Mouse (Mus musculus): ENCODE results near the gene Fars2.
A peak's percentile ranks its signal among the peaks of the same experiment; 100 is the strongest.

Gene Fars2

DNA sequence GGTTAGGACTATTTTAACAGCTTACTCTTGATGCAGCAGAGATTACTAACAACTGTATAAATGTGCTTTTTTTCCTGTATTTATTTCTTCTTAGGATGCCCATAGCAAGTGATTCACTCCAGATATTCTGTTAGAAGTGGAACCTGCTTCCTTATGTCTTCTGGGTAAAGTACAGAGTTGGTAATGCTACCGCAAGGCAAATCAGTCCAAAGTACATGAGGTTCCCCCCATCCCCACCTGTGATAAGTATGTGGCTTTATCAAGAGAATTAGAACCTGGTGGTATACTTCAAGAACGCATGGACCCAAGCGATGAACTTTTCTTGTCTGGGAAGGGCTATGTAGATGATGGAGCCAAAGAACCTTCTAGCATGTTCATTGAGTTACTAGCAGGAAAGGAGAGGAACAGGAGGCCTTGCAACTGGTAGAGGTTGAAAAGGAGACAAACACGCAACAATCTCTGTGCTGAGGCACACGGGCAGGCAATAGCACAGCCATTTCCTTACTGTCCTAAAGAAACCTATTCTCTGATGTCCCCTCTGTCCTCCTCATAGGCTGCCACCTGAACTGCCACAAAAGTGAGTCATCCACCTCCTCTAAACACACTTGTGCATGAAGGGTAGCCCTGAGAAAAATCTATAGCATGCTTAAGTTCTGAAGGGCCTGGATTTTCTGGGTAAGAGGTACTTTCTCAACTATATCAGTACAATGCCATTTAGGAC lies 603.2 kb downstream of the Fars2 start:
- DNase-seq = no peak

DNA sequence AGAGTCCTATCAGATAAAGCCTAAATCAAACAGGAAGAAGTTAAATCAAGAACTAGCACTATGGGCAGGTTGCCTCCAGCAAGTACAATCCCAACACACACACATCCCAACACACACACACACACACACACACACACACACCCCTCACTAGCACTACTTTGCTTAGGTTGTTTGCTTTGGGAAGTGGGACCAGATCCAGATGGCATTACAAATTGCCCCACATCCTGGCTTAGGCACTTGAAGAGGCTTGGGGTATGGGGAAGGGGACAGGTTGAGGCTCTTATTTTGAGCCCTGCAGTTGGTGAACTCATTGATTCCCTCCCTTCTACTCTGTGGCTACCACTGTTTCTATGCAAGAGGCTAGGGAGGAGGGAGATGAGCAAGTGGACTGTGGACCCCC lies 605.1 kb downstream of the Fars2 start:
- DNase-seq = no peak

DNA sequence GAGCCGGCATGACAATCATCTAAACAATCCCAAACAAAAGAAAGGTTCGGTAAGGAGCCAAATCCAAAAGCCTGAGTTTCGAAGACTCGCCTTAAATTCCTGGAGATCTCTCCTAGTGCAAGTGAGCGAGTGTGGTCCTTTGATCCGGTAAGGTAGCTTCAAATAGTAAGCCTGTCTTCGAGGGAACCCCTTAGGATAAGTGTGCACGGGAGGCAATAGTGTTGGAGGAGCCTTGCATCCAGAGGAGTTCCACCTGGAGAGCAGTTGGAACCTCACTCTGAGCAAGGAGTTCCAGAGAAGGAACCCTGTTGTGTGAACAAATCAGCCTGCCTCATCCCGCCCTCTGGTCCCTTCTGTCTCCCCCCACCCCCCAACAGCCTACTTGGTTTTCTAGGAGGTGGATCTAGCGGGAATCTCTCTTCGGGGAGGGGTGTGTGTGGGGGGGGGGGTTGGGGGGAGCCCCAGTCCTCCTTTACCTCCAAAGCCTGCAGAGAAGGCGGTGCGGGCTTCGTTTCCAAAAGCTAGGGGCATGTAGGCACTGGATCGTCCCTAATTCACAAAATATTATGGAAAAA lies 606.6 kb downstream of the Fars2 start:
- DNase-seq = peak in 1 of 2 experiments; percentile 4

DNA sequence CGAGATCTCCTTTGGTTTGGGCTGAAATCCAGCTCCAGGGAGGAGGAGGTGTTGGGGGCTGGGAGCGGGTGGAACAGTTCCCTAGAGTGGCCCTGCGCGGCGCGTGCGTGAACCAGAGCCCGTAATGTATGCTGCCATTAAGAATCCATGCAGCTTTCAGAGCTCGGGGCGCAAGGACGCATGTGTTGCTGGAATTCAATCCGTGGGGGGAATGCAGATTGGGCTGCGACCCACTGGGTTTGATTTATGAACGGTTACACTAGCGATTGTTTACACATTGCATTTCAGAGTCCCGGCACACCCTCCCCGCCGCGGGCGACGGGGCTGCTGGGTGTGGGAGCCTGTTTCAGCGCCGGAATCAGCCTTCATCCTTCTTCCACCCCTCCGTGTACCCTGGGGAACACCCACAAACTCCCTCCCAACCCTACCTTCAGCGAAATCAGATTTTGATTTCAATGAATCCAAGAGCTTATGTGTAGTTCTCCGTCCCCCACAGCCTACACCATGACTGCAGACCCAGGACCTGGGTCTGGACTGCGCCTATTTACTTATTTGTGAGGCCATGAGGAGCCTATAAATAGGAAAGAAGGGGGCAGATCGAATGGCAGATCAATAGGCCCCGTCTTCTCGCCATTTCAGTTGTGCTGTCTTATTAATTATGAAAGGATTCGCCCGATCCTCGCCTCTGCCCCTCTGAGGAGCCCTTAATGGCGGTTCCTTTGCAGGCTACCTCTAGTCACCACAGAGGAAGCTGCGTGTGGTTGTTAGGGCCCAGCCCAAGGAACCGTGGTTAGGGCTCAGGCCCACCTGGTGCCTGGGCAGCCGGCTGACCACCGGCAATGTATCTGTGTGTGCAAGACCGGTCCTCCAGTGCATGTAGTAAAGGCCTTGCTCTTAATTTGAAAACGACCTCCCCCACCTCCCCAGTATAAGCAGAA lies 607.6 kb downstream of the Fars2 start:
- peak in 1 of 2 experiments; percentile 22 for DNase-seq

DNA sequence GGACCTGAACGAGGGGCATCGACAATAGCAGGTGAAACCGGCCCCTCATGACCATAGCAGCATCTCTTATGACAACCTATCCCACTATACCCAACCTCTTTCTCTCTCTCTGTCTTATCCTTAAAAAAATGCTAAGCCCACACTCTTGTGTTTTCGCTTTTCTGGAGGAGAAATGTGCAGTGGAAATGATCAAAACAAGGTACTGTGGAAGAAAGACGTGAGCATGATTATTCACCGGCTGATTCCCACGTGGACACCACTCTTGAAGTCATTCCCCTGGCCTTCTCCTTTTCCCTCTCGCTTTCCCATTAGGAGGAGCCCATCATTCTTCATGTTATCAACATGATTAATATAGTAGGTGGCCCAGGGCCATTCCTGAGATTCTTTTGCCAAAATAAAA lies 608.7 kb downstream of the Fars2 start:
- peak in 1 of 2 experiments; percentile 2 for DNase-seq

DNA sequence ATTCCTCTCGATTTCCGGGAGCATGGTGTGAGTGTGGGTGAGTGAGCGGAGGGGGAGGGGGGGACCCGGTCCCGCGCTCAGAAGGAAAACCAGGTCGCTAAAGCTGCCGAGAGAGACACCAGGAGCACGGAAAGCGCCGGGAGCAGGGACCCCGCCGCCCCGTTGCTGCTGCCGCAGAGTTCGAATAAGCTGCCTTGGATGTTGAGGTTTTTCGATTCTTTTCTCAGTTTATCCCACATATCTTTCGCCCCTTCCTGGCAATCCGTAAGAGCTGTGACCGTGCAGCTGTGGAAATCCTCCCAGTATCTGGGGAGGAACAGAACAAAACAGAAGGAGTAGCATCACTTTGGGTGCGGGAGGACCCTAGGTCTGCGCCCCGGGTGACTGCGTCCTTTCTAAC lies 609.3 kb downstream of the Fars2 start:
- DNase-seq = no peak

DNA sequence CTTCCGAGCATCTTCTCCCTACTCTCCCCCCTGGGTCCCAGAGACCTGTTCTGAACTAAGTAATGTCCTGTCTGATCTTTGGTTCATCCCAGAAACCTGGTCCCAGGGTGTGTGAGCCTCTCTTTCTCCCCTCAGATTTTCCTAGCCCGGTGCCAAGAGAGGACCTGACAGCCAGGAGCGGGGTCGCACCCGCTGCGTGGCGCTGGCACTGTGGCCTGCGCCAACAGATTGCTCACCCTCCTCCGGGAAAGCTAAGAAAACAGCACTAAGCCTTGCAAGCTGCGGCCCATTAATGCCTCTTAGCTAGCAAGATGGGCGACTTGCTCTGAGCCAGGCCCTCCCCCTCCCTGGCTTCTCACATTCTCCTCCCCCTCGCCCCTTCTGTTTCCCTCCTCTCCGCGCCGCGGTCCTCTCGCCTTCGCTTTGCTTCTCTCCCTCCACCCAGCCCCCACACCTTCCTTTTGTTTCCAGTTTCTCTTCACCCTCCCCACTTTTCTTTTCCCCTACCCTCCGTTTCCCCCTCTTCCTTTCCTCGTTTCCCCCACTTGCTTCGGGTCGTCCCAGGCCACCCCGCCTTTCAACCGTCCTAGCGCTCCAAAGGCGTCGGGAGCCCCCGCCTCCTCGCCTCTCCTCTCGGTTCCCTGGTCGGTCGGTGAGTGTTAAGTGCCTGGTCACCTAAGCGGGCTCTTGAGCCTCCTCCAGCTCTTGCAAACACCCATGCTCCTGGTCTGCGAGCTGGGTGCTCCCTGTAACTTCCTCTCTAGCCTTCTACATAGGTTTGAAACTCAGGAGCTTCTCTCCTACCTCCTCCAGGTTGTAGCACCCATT lies 610.0 kb downstream of the Fars2 start:
- no peak for DNase-seq

DNA sequence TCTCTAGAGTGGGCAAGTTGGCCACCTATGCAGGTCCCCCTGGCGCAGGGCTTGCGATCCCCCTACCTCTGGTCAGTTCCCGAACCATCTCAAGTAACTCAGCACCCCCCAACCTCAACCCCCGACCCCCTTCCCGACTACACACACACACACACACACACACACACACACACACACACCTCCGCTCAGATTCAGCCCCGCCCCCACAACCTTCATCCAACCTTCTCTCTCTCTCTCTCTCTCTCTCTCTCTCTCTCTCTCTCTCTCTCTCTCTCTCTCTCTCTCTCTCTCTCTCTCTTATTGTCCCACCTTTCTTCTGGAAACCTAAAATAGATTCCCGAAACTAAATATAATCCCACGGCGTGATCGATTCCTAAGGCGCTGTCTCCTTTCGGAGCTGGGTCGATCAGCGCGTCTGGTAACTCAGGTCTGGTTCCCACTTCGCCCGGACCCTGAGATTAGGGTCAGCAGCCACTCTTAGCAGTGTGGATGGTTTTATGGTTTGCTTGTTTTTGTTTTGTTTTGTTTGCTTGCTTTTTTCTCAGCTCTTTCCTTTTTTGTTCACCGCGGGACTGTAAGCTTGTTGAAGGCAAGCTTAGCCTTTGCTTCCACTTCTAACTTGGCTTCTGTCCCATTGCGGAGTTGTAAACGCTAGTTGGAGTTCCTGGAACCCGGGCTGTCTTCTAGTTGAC lies 610.7 kb downstream of the Fars2 start:
- DNase-seq = no peak

DNA sequence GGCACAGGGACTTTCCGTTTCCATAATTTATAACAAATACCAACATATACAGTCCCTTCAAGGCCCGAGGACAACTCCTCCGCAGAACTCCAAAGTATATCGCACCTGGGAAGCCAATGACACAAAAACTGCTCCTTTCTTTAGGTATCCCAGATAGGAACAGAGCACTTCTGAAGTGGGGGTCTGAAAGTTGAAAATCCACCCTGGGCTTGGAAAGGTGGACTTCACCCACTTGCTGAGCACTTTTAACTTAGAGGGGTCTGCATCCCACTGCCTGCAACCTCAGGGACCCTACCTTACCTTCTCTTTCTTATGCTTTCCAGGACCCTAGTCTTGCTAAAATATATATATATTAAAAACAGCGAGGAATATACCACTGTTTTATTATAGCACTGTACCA lies 611.3 kb downstream of the Fars2 start:
- DNase-seq = no peak

DNA sequence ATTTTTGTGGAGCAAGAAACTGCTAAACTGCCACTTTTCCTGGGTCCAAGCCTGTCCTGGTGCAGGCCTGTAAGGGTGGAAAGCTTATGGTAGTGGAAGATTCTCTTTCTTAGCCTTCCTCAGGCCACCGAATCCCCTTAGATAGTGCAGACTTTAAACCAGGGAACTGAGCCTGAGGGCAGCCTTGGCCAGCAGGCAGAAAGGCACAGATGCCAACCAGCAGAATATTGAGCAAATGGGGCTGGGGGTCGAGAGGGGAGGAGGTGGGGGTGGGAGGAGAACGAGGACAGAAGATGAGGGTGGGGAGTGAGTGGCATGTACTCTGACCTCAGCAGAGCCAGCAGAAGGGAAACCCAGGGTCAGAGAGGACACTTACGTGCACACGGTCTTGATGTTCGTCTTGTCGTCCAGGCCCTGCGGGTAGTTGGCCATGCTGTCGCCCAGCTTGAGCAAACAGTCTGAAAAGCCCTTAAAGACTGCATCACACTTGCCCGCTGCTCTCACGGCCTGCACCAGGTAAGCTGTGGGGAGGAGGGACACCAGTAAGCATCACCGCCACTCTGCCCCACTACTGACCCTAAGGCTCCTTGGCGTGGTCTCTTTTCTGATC lies 612.6 kb downstream of the Fars2 start:
- no peak for DNase-seq

DNA sequence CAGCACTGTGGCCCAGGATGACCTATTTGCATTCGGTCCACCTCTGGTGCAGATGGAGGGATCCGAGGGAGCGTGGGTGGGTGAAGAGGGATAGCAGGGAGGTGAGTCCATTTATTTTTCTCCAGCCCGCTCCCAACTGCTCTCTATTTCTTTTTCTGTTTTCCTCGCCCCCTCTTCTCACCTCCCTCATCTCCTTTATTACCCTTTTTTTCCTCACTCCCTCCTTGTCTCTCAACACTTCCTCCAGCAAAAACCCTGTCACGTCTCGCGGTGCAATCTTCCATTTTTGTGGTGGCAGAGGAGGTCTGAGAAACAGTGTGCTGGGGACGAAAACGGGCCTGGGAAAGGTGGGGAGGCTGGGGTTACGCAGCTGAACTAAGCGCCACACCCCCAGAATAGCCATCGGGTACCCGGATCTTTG lies 613.1 kb downstream of the Fars2 start:
- no peak for DNase-seq

DNA sequence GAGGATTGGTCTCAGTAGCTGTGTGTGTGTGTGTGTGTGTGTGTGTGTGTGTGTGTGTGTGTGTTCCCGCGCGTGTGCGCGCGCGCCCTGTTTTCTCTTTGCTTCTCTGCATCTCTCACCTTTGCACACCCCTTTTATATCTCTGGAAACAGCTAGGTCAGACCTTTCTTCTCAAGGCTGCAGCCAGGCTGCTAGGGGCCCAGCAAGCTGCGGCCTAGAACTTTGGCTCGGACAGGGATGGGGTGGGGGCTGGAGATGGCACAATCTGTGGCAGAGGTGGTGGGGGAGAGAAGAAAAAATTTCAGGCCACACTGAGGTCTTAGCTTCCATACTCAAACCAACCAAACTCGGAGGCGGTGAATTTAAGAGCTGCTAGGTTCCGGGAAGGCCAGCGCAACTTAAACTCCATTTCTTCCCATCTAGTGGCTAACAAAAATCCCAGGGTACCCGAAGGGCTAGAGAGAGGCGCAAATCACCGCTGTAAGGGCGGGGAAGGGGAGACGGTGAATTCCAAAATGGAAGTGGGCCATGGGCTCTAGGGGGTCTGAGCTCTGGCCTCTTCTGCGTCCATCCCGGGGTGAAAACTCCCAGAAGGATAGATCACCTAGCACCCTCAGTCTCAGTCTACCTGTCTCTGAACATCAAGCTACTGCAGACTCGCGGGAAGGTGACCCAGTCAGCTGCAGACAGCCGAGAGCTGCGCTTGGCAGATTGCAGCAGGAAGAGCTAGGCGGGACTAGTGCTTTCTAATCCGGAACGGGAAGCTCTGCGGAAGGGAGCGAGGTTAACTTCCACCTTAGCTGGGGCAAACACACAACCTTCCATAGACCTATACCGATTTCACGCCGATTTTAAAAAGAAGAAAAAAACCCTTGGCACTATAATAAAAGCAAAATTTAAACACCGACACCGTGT lies 614.1 kb downstream of the Fars2 start:
- peak; percentile 38 to 48 for DNase-seq

DNA sequence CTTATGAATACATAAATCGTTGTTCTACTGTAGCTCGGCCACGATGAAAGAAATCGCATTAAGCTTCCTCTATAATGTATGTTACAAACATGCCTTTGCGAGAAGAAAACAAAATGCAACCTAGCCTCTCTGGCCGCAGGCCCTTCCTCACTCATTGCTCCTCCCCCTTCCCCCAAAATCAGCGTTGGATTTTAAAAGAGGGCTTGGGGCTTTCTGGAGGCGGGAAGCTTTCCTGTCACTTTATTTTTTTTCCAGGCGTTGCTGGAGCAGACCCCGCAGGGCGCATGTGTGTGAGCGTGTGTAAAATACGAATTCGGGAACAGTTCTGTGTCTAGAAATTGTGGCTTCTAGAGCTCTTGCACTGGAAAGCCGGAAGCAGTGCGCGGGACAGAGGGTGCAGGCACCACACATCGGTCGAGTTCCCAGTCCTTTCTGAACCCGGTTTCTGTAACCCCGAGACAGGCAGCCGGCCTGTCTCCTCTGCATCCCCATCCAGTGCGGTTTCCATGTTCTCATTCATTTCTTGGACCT lies 614.8 kb downstream of the Fars2 start:
- DNase-seq = peak in 1 of 2 experiments; percentile 31

DNA sequence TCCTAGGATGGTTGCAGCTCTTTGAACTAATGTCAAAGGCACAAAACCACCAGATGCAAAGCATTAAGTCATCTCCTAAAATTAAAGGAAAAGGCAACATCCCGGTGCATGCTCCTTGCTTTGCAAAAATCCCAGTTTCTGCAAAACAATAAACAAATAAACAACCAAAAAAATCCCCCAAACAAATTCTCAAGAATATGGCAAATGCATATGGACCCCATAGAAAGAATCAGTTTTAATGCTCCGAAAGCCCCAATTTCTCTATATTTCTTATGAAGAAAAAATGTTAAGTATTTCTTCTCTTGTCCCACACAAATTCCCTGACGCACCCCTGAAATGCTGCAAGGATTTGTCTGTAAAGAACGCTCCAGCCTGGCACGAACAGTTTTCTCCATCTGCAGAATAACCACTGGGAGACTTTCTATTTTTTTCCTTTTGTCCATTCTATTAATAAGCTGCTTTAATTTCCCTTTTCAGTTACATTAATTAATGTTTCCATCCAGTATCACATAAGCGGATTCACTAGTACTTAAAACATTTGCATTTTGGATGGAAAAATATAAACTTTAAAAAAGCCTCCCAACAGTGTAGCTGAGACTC lies 615.8 kb downstream of the Fars2 start:
- no peak for DNase-seq

DNA sequence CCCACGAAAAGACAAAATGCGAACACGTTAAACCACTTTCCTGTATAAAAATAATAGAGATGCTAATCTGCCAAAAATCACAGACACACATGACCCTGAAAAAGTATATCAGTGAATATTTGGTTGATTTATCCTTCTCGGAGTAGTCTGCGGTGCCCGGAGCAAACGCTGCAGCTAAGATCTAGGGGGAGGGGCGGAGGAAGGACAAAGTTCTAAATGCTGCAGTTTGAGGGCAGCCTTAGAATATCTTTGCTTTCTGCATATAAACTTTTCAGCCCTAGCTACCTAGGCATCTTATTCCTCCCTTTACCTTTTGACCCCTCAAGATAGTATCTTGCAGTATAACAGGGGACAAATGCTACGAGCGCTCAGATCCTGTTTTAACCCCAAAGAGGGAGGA lies 616.4 kb downstream of the Fars2 start:
- peak; percentile 21 to 32 for DNase-seq

DNA sequence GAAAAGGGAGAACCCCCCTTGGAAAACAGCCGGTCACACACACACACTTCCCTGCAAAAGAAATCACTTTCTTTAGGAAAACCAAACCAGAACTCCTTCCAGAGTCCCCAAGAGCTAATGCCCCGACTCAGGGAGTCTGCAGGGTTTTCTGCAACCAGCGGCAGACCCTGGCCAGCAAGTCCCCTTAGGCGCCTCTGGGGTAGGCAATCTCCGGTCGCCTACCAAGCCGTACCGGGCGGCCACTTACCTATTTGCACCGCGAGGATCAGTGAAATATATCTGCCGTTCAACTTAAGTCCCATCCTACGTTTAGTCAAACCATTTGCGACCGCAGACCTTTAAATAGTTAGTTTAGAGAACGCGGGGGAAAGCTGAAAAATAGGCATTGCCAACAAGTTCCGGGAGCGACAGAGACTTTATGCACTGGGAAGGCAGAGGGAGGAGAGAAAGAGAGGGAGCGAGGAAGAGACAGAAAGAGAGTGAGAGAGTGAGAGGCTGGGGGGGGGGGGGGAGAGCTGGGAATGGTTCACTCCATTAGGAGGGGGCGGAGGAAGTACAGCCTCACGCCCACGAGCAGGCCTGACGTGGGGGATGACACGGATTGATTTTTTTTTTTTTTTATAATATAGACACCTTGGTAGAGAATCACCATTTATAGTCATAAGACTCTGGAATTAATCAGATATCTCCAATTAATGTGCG lies 616.9 kb downstream of the Fars2 start:
- DNase-seq = no peak

DNA sequence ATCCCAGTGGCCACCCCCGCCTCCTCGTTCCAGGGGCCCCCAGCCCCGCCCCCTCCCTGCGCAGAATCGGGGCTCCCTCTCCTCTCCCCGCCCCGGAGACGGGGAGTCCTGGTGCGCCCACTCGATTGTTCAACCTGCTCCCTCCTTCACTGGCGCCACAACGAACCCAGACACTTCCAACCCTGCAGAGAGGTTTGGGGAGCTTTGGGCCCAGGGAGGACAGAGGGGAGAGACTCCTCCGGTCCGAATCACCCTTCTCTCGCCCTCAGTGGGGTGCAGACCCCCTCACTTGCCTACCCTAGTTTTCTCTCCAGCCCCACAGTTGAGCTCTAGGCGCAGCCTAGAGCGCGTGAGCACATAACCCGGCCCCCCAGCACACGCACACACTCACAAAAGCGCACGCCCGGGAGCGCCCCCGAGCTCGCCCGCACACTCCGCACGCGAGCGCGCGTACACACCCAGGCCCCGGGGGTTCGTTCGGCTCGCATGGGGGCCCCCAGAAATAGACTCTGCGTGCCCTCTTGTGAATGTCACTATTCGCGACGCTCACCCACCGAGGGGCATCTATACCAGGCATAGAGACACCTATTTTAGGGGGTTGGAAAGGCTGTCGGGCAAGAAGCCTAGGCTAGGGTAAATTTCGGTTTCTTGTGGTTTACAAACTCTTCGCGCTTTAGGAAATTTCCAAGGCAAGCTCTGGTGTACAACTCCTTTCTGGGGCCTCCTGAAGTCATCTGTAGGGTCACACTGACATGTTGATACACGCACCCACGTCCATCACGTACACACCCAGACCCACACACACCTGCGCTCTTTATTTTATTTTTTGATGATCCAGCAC lies 617.7 kb downstream of the Fars2 start, which contains the start of gene Nrn1:
Gene Nrn1, minus strand, starts transcription at position 401 of the 841 bp plus-strand sequence.
- DNase-seq = no peak

All from kidney, postnatal 36 days (tissue).